Mouse (Mus musculus): ENCODE measurements around the gene Bora.

GRCm38 (mm10) chr14:99058959-99059586 is 13.1 kb downstream of the Bora start:
- TF ChIP-seq EP300 (optimal IDR thresholded peaks at IDR 0.05) (no peak), CTCF (IDR thresholded peaks at IDR 0.05; ENCODE audit: low read depth) (no peak)
